Mouse (Mus musculus) heart, adult 8-10 months (tissue): ENCODE results near the gene Sgcd. TPM values are rescaled to one million over a fixed set of nuclear protein-coding genes. Genes with fewer than 3 reads are reported as not detected.
A peak's percentile ranks its signal among the peaks of the same experiment; 100 is the strongest.
"Not testable (repeated sequence)": the region's sequence is repeated elsewhere in the genome, so short reads cannot be mapped to it uniquely, and the experiment has no call there.

Experiments
- DNase-seq: peaks from one replicate; pipeline ENCODE4 v3.0.0; 2022; ENCODE audit warnings: low spot score
- total RNA-seq, 4 experiments: library from RNA; stranded (reverse); gene quantifications; 2 replicates each; pipeline ENCODE4 v1.2.4; 2022

Gene Sgcd
- total RNA-seq, 4 experiments from 2014 or later: 62.2 to 72.8 (median 70.7) TPM

DNA sequence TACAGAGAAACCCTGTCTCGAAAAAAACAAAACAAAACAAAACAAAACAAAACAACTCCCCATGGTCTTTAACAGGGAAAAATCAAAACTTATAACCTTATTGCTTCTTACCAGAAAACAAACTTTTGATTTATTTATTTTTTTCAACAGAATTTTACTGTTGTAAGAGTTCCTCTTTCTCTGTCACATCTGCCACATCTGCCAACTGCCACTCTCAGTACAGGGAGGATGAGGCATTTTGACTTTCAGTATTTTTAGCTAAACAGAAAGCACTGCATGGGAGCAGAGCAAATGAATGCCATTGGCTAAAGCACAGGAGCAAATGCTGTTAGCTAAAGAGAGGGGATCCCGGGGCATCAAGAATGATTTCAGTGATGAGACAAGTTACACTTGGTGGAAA is 528.6 kb downstream of the Sgcd start:
- DNase-seq: no peak

- no peak for DNase-seq
Measured at GRCm38 (mm10) chr11:47459214-47459613, 529.6 kb downstream of the Sgcd start.

- no peak for DNase-seq
Measured at GRCm38 (mm10) chr11:47447790-47448189, 541.0 kb downstream of the Sgcd start.

DNA sequence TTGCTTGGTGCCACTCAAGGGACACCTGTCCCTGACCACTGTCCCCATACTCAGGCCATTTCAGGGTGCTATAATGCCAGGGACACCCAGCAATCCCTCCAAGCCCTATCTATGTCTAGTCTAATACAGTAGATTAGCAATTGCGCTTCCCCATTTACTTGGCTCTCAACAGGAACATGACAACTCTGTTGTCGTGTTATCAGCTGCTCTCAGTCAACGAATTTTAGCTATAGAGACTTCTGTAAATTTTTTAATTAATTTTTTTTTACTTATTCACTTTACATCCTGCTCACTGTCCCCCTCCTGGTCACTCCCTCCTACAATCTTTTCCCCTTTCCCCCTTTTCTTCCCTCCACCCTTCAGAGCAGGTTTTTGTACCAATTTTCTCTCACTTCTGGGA is 542.4 kb downstream of the Sgcd start:
- no peak for DNase-seq

GRCm38 (mm10) chr11:47445683-47446082 is 543.1 kb downstream of the Sgcd start:
- DNase-seq: no peak

DNA sequence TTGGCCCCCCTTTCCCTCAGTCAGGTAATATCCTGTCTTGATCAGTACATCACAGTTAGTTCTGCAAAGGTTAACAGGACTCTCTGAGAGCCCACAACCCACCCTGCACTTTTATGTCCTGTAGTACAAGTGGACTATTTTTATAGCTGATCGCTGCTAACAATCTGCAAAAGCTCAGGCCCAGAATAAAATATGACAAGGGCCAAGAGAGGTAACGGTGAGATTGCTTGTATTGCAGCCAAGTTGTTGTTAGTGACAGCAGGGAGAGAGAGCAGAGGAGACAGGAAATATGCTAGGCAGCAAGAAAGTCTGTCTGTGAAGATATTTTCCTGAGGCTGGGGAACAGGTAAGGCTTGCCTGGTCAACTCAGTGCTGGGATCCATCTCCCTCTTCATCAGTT is 546.5 kb downstream of the Sgcd start:
- no peak for DNase-seq

DNA sequence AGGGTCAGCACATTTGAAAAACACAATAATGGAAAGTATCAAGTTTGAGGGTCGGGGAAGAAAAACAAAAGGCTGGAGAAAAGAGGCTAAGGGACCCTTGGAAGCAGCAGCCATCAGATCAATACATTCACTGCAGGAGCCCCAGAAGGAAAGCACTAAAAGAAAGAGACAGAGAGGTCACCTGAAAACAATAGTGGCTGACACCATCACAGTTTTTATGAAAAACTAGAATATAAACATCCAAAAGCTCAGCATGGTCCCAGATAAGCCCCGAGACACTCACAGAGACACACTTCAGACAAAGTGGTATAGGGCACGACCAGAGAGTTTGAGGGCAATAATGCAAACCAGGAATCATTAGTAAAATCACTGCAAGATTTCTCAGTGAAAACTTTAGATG is 589.2 kb downstream of the Sgcd start:
- DNase-seq: no peak

DNA sequence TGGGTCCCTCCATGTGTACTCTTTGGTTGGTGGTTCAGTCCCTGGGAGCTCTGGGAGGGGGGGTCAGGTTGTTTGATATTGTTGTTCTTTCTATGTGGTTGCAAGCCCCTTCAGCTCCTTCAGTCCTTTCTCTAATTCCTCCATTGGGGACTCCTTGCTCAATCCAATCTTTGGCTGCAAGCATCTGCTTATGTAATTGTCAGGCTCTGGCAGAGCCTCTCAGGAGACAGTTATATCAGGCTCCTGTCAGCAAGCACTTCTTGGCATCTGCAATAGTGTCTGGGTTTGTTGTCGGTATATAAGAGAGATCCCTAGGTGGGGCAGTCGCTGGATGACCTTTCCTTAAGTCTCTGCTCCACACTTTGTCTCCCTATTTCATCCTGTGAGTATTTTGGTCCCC is 598.0 kb downstream of the Sgcd start:
- not testable (repeated sequence) for DNase-seq

- no peak for DNase-seq
Measured at GRCm38 (mm10) chr11:47389327-47389726, 599.4 kb downstream of the Sgcd start.

GRCm38 (mm10) chr11:47387726-47388125 is 601.0 kb downstream of the Sgcd start:
- DNase-seq: peak; percentile 23

DNA sequence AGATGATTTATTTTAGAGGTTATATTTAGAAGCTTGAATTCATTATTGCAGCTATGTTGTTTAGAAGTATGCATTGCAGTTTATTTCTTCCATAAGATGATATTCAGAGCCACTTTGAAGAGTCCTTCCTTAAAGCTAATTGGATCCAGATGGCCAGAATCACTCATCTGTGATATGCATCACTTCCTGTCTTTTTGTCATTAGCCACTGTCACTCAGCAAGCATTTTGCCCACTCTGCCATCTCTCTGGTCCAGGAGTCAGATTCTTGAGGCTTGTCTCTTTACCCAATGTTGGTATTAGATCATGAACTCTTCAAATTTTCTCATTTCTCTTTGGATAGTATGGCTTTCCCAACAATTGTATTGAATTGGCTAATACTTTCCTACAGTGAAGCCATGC is 602.6 kb downstream of the Sgcd start:
- no peak for DNase-seq

DNA sequence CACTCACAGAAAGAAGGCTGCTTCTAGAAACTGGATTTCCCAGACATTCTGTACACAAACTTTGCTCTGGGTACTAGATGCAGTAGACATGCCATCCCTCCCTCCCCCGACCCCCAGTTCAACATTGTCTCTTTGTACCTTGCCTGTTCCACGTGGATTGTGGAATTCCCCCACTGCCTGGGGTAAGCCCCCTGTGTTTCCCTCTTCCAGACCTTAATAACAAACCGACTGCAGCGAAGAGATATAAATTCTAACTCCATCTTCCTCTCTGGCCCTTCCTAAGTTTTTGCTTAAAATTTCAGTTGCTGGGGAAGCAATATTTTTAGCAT is 609.2 kb downstream of the Sgcd start:
- no peak for DNase-seq

- peak; percentile 72 for DNase-seq
Measured at GRCm38 (mm10) chr11:47378843-47379629, 609.7 kb downstream of the Sgcd start.

- DNase-seq: peak; percentile 44
Measured at GRCm38 (mm10) chr11:47377421-47377820, 611.3 kb downstream of the Sgcd start.

GRCm38 (mm10) chr11:47376915-47377314 is 611.9 kb downstream of the Sgcd start:
- peak; percentile 8 for DNase-seq

DNA sequence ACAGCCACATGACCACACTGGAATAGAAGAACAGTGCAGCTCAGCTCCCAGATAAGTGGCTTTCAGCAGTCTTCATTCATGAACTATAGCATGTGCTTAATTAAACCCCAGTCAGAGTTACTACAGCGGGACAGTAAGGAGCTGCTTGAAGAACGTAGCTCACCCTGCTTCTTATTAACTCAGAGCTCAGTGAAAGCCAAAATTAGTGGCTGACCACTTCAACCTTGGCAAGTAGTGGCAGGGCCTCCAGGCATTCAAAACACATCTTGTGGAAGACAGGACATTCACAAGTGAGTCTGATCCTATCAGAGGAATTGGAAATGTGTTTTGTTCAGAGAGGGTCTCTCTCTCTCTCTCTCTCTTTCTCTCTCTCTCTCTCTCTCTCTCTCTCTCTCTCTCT is 617.2 kb downstream of the Sgcd start:
- DNase-seq: peak; percentile 9

- DNase-seq: no peak
Measured at GRCm38 (mm10) chr11:47351585-47351984, 637.2 kb downstream of the Sgcd start.

DNA sequence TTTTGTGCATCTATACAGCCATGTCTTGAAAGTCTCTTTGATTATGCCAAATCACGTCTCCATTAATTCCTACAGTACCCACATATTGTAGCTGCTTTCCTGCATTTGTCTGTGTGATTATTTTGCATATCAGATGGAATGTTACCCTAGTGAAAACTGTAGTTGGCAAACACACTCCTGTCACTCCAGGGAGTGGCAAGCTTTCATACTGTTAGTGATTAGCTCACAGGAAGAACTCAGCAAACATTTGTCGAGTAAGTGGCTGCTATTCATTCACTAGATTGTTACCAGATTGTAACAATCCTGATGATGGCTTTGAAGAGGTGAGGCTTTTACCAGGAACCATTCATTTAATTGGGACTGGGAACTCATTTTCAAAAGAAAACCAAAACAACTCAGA is 645.3 kb downstream of the Sgcd start:
- no peak for DNase-seq

GRCm38 (mm10) chr11:47333702-47334101 is 655.1 kb downstream of the Sgcd start:
- no peak for DNase-seq

DNA sequence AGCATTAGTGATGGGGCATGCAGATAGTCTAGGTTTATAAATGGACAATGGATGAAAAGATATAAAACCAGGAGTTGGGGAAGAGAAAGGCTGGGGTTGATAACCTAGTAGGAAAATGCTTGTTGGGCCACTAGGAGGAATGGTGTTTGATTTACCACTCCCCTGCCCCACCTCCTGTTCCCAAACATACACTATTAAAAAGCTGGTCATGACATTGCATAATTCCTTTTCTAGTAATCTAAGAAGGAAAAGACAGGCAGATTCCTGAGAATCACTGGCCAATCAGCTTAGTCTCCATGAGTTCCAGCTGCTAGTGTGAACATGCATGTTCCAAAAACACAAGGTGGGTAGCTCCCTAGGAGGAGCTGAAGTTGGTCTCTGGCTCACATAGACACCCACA is 683.2 kb downstream of the Sgcd start:
- DNase-seq: no peak

DNA sequence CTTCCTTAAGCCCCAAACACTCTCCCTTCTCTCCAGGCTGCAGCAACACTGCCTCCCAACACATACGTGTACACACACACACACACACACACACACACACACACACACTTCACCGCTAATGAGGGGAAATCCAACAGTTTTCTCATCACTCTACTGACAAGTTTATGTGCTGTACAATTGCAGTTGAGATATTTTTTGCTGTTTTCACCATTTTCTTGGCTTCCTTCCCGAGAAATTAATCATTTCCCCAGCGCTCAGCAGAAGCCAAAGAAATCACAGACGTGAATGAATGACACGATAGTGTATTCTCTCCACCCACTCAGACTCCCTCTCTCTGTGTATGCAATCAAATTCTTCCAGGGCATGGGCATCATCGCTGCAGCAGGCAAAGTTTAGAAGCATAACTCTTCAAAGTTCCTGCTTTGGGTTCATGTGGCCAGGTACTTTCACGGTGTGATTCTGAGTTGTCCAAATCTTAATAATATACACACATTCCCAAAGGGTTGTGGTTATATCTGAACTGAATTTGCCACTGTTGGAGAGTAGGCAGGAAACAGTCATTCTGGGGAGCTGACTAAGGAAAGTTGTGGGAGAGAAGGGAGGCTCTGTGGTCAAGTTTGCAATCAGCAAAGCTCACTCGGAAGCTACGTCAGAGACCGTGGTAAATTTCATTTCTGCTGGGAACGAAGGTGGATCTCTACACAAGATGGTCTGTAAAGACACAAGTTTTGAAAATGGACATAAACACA is 683.9 kb downstream of the Sgcd start:
- peak; percentile 47 for DNase-seq

DNA sequence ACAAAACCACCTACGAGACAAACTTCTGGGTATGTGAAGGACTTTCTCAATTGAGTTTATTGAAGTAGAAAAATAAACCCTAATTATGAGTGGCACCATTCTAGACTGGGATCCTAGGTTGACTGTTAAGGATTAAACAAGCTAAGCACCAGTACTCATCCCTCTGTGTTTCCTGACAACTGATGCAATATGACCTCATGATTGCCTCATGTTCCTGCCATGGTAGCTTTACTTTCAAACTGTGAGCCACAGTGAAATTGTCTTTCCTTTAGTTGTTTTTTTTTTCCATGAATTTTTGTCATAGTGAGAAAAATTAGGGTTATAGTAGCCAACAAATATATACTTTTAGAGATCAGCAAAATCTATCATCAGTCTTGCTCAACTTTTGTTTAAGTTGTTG is 689.0 kb downstream of the Sgcd start:
- DNase-seq: no peak

- no peak for DNase-seq
Measured at GRCm38 (mm10) chr11:47297805-47298340, 690.9 kb downstream of the Sgcd start.
